Mouse (Mus musculus): ENCODE results near the gene Cnot1. TPM values are rescaled to one million over a fixed set of nuclear protein-coding genes. Genes with fewer than 3 reads are reported as not detected.
"Not testable (repeated sequence)": the region's sequence is repeated elsewhere in the genome, so short reads cannot be mapped to it uniquely, and the experiment has no call there.

Gene Cnot1
- total RNA-seq, 2 experiments from 2014 or later: 129 to 138 TPM

GRCm38 (mm10) chr8:95821266-95821665 is 14.0 kb upstream of the Cnot1 start:
- DNase-seq: no peak
- intact Hi-C loops (cut with DNase I): no loop called here

- intact Hi-C loops (cut with DNase I): no loop called here
- no peak for DNase-seq
Observed at GRCm38 (mm10) chr8:95818211-95818610, 10.9 kb upstream of the Cnot1 start.

- DNase-seq: no peak
- intact Hi-C loops (cut with DNase I): no loop called here
Observed at GRCm38 (mm10) chr8:95817597-95817996, 10.3 kb upstream of the Cnot1 start.

GRCm38 (mm10) chr8:95816044-95816708 is 8.9 kb upstream of the Cnot1 start:
- intact Hi-C loops (cut with DNase I): no loop called here
- DNase-seq: no peak

GRCm38 (mm10) chr8:95810184-95810591 is 2.9 kb upstream of the Cnot1 start:
- intact Hi-C loops (cut with DNase I): no loop called here
- DNase-seq: peak in 1 of 2 experiments; percentile 21

- intact Hi-C loops (cut with DNase I): no loop called here
- no peak for DNase-seq
Observed at GRCm38 (mm10) chr8:95809116-95809515, 1.9 kb upstream of the Cnot1 start.

GRCm38 (mm10) chr8:95808631-95809030 is 1.4 kb upstream of the Cnot1 start:
- DNase-seq: no peak
- intact Hi-C loops (cut with DNase I): no loop called here

- intact Hi-C loops (cut with DNase I): no loop called here
- DNase-seq: peak; percentile 88 to 90
Observed at GRCm38 (mm10) chr8:95807861-95808260, 597 bp upstream of the Cnot1 start.

- intact Hi-C loops (cut with DNase I): no loop called here
- peak in 1 of 2 experiments; percentile 12 for DNase-seq
Observed at GRCm38 (mm10) chr8:95806461-95807191, 638 bp downstream of the Cnot1 start.

- intact Hi-C loops (cut with DNase I): no loop called here
- DNase-seq: no peak
Observed at GRCm38 (mm10) chr8:95805482-95805881, 1.8 kb downstream of the Cnot1 start.

GRCm38 (mm10) chr8:95802231-95802630 is 5.0 kb downstream of the Cnot1 start:
- DNase-seq: no peak
- intact Hi-C loops (cut with DNase I): no loop called here

GRCm38 (mm10) chr8:95801476-95802064 is 5.7 kb downstream of the Cnot1 start:
- intact Hi-C loops (cut with DNase I): no loop called here
- DNase-seq: no peak

- DNase-seq: no peak
- intact Hi-C loops (cut with DNase I): no loop called here
Observed at GRCm38 (mm10) chr8:95800353-95800752, 6.9 kb downstream of the Cnot1 start.

- intact Hi-C loops (cut with DNase I): no loop called here
- DNase-seq: no peak
Observed at GRCm38 (mm10) chr8:95799891-95800290, 7.4 kb downstream of the Cnot1 start.

- intact Hi-C loops (cut with DNase I): no loop called here
- no peak for DNase-seq
Observed at GRCm38 (mm10) chr8:95799117-95799516, 8.1 kb downstream of the Cnot1 start.

GRCm38 (mm10) chr8:95795333-95796061 is 11.8 kb downstream of the Cnot1 start:
- intact Hi-C loops (cut with DNase I); DNase-seq: not testable (repeated sequence)

- no peak for DNase-seq
- intact Hi-C loops (cut with DNase I): loop anchor here (5.0 kb wide), 1 partner anchor 47 kb away; no protein-coding TSS in a partner anchor
Observed at GRCm38 (mm10) chr8:95785591-95785990, 21.7 kb downstream of the Cnot1 start.

GRCm38 (mm10) chr8:95782628-95783027 is 24.6 kb downstream of the Cnot1 start:
- no peak for DNase-seq
- intact Hi-C loops (cut with DNase I): no loop called here

- intact Hi-C loops (cut with DNase I): no loop called here
- no peak for DNase-seq
Observed at GRCm38 (mm10) chr8:95781775-95782174, 25.5 kb downstream of the Cnot1 start.

GRCm38 (mm10) chr8:95781085-95781484 is 26.2 kb downstream of the Cnot1 start:
- intact Hi-C loops (cut with DNase I): no loop called here
- no peak for DNase-seq

GRCm38 (mm10) chr8:95764133-95764532 is 43.1 kb downstream of the Cnot1 start:
- no peak for DNase-seq
- intact Hi-C loops (cut with DNase I): no loop called here

Data from heart, postnatal 14 days (tissue).